Mouse (Mus musculus) liver, adult 2 months (tissue): ENCODE measurements around the gene Nubpl. TPM values are rescaled to one million over a fixed set of nuclear protein-coding genes. Genes with fewer than 3 reads are reported as not detected.

ENCODE experiments used
- DNase-seq: peaks from one replicate; pipeline ENCODE4 v3.0.0-alpha.2; 2011; ENCODE audit warnings: low read depth, low spot score; ENCODE audit errors: extremely low read depth
- H3K27ac ChIP-seq: fragments of 200-500 bp; replicated peaks from 2 replicates; pipeline ENCODE4 v1.5.1; 2012; ENCODE audit warnings: low read depth, mild to moderate bottlenecking, control low read depth, inconsistent platforms, low read length; ENCODE audit not compliant: insufficient read depth
- H3K27me3 ChIP-seq: fragments of 200-500 bp; 2 replicates; pipeline ENCODE4 v1.6.1; 2012; ENCODE audit warnings: mild to moderate bottlenecking, moderate library complexity, low read length, inconsistent platforms; ENCODE audit not compliant: control insufficient read depth, insufficient read depth
- H3K36me3 ChIP-seq: fragments of 200-500 bp; 2 replicates; pipeline ENCODE4 v1.6.1; 2012; ENCODE audit warnings: low read length, inconsistent platforms; ENCODE audit not compliant: control insufficient read depth, insufficient read depth
- H3K4me1 ChIP-seq: fragments of 200-500 bp; 2 replicates; pipeline ENCODE4 v1.6.1; 2011; ENCODE audit warnings: low read length; ENCODE audit not compliant: control insufficient read depth, insufficient read depth
- H3K4me3 ChIP-seq: fragments of 200-500 bp; 2 replicates; pipeline ENCODE4 v1.5.1; 2011; ENCODE audit warnings: low read depth, mild to moderate bottlenecking, control low read depth, low read length, moderate library complexity; ENCODE audit not compliant: insufficient read depth
- H3K79me2 ChIP-seq: fragments of 200-500 bp; 2 replicates; pipeline ENCODE4 v1.6.1; 2012; ENCODE audit warnings: inconsistent platforms, mild to moderate bottlenecking, low read length, moderate library complexity; ENCODE audit not compliant: control insufficient read depth, insufficient read depth
- H3K9ac ChIP-seq: fragments of 200-500 bp; 2 replicates; pipeline ENCODE4 v1.6.1; 2012; ENCODE audit warnings: low read depth, mild to moderate bottlenecking, control low read depth, inconsistent platforms, low read length
- CTCF ChIP-seq: fragments of 200-500 bp; IDR thresholded peaks from 2 replicates; pipeline ENCODE4 v1.5.1; 2011; ENCODE audit warnings: low read depth, low read length, control low read depth
- POLR2A ChIP-seq: fragments of 200-500 bp; IDR thresholded peaks from 2 replicates; pipeline ENCODE4 v1.6.1; 2011; ENCODE audit warnings: low read length, control low read depth; ENCODE audit not compliant: insufficient read depth; ENCODE audit errors: extremely low read depth
- WGBS: fragments of 180-500 bp; shearing (Covaris S2); methylation state at CpG from one replicate; pipeline ENCODE4 v1.1.7; 2018; 5-methylcytosine and 5-hydroxymethylcytosine counted together
- polyA plus RNA-seq: library from polyadenylated mRNA; depleted of rRNA; stranded (reverse); fragments of >200 nt; gene quantifications from 2 replicates; pipeline ENCODE4 v1.2.3, GENCODE M21; 2012
- total RNA-seq: library from RNA; depleted of rRNA; stranded (reverse); fragments of >200 nt; gene quantifications from 2 replicates; pipeline ENCODE4 v1.2.3, GENCODE M21; 2014

Gene Nubpl
- total and polyA plus RNA-seq, 2 experiments: 7.7 to 8.2 TPM

GRCm38 (mm10) chr12:52154906-52155305 lies 57.4 kb downstream of the Nubpl start:
- Histone ChIP-seq H3K27me3 (no peaks in the 10 kb centered on the region), H3K4me1 (no peaks in the 10 kb centered on the region), H3K9ac (no peak overlapping the region), H3K4me3 (no peak overlapping the region), H3K27ac (no peak overlapping the region), H3K79me2 (no peaks in the 10 kb centered on the region), H3K36me3 (no peaks in the 10 kb centered on the region)
- WGBS: 84% methylated on average over 4 of the region's 4 CpGs
- TF ChIP-seq CTCF: no peak
- no peak for DNase-seq

- no peaks in the 10 kb centered on the region for H3K27me3 ChIP-seq
- no peak overlapping the region for H3K27ac ChIP-seq
- H3K4me1 ChIP-seq: no peaks in the 10 kb centered on the region
- H3K36me3 ChIP-seq: no peaks in the 10 kb centered on the region; the same call in 1 of the 2 replicates
- TF ChIP-seq CTCF (no peak), POLR2A (no peak)
- DNase-seq: no peak
- no peaks in the 10 kb centered on the region for H3K79me2 ChIP-seq
- H3K4me3 ChIP-seq: no peak overlapping the region
- no peak overlapping the region for H3K9ac ChIP-seq
Measured at GRCm38 (mm10) chr12:52164414-52164813, 66.9 kb downstream of the Nubpl start.

DNA sequence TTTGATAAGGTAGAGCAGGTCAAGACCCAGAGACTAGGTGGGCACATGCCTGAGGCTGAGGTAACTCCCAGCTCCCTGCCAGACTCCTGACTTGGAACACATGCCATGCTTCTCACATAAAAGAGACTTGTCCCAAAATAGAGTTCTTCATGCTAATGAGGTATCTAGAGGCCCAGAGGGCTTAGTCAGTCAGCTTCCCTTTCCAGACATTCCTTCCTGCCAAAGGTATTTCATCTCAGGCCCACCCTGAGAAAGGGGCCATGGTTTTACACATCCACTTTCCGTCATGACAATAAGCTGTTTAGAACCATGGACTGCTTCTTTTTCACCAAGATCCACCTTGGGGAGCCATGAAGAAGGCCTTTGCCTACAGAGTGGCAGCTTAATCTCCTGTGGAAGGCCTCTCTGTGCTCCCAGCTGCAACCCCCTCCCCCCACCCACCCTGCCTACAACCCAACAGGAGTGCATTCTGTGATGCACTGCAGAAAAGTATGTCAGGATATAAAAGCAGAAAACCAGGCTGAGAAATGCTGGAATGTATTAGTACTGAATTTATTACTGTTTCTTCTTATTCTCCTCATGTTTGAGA lies 88.8 kb downstream of the Nubpl start:
- no peak for TF ChIP-seq POLR2A
- TF ChIP-seq CTCF: no peak
- H3K27ac ChIP-seq: no peak overlapping the region
- no peaks in the 10 kb centered on the region for H3K79me2 ChIP-seq
- no peak overlapping the region for H3K4me3 ChIP-seq
- H3K36me3 ChIP-seq: no peaks in the 10 kb centered on the region
- no peaks in the 10 kb centered on the region for H3K4me1 ChIP-seq
- DNase-seq: no peak
- no peaks in the 10 kb centered on the region for H3K27me3 ChIP-seq
- H3K9ac ChIP-seq: no peak overlapping the region
- 93% methylated on average over 1 of the region's 1 CpGs for WGBS

DNA sequence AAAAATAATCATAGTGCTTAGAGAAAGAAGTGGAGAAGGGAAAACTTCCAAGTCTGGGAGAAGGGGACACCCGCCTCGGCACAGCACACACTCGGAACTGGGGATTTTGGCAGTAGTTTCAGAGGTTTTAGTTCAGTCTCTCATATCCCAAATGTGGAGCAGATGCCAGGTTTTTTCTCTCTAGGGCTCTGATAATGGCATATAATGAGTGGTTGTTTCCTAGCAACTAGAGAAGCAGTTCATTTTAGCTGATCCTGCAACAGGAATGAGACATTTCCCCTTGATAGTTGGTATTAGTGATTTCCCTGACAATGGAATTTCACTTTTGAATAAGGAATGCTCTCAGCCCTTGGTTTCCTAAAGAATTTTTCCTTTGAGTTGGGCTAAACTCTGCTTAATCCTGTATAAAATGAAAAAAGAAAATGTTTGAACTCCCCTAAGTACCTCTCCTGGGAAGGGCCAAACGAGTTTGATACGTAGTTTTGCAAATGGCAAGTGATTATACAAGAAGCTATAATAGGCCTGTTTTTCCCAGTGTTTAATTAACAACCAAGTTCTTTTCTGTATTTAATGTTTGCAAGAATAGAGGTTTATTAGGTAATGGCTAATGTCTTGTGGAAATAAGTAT lies 89.5 kb downstream of the Nubpl start:
- 71% methylated on average over 5 of the region's 5 CpGs for WGBS
- no peak for DNase-seq

DNA sequence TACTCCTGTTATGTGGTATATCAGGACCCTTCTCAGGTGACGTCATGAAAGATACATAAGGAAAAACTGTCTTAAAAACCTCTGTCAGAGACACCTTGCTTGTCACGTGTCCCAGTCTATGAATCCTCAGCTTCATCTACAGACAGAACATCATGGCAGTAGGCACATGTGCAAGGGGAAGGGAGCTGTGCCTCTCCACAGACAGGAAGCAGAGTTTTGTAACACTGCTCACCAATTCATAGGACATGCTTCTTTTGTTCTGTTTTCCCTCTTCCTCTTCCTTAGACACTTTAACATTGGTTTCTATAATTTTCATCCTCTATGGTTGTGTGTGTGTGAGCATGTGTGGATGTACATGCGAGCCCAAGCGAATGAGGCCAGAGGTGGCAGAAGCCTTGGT lies 100.9 kb downstream of the Nubpl start:
- TF ChIP-seq POLR2A (no peak), CTCF (no peak)
- Histone ChIP-seq H3K27me3 (no peaks in the 10 kb centered on the region), H3K4me1 (no peaks in the 10 kb centered on the region), H3K36me3 (no peaks in the 10 kb centered on the region), H3K9ac (no peak overlapping the region), H3K4me3 (no peak overlapping the region), H3K79me2 (no peaks in the 10 kb centered on the region), H3K27ac (no peak overlapping the region)
- WGBS: 93% methylated on average over 4 of the region's 4 CpGs
- DNase-seq: no peak

More for the DNA sequence above, 89.5 kb downstream of the Nubpl start:
- Histone ChIP-seq H3K27me3 (no peaks in the 10 kb centered on the region), H3K9ac (no peak overlapping the region), H3K4me1 (no peaks in the 10 kb centered on the region), H3K4me3 (no peak overlapping the region), H3K27ac (no peak overlapping the region), H3K79me2 (no peaks in the 10 kb centered on the region), H3K36me3 (no peaks in the 10 kb centered on the region)
- TF ChIP-seq POLR2A: no peak
- no peak for TF ChIP-seq CTCF

- H3K79me2 ChIP-seq: no peaks in the 10 kb centered on the region
- H3K27me3 ChIP-seq: no peaks in the 10 kb centered on the region
- H3K27ac ChIP-seq: no peak overlapping the region
- H3K4me1 ChIP-seq: no peaks in the 10 kb centered on the region
- no peak for DNase-seq
- 87% methylated on average over 3 of the region's 3 CpGs for WGBS
- TF ChIP-seq POLR2A (no peak), CTCF (no peak)
- no peak overlapping the region for H3K4me3 ChIP-seq
- H3K9ac ChIP-seq: no peak overlapping the region
- no peaks in the 10 kb centered on the region for H3K36me3 ChIP-seq
Measured at GRCm38 (mm10) chr12:52209121-52209610, 111.6 kb downstream of the Nubpl start.
